Mouse (Mus musculus): ENCODE measurements around the gene Gjb4.

The Gjb4 gene

DNA sequence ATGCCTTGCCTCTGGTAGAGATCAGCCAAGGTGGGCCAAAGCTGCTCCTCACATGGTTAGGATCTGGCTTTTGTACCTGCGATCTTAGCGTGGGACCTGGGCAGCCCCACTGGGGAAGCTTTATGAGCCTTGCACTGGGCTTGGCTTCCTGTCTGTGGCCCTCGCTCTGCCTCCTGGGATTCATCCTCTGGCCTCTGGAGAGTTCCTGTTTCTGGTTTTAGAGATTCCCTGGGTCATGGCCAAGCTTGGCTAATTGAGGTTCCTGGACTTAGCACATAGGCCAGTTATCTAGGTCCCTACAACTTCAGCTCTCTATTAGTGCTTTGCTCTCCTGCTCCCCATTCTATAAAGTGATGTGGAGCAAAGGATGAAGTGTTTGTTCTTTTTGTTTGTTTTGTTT, 50.1 kb downstream of the Gjb4 start:
- no peak for DNase-seq

Measured in thymus, postnatal 36 days (tissue).